ENCODE assay signal across 8 mouse cellular contexts in genomic region chr5:93092857-93093622, GRCm38 (mm10). TPM values are rescaled to one million over a fixed set of nuclear protein-coding genes. Genes with fewer than 3 reads are reported as not detected.
DNase-seq lines count a peak whose midpoint lies in the region; ATAC-seq and TF ChIP-seq lines count a peak whose summit lies in the region.

Sept11 (plus strand) TSS chr5:93093437.

- peak within 1 kb of the TSS; percentile 78 for H3K9ac ChIP-seq in lung, postnatal 0 days (replicated peaks; ENCODE audit: low read depth)

- H3K36me3 ChIP-seq in hindbrain, embryonic 10.5 days = no peaks in the 10 kb centered on the region
- H3K36me3 ChIP-seq in lung, postnatal 0 days (ENCODE audit: insufficient read depth, low read length) = no peaks in the 10 kb centered on the region

- peak; percentile 79 for ATAC-seq in frontal cortex, adult (ENCODE audit: low TSS enrichment)
- ATAC-seq in lung, postnatal 0 days = peak; percentile 92

- H3K27me3 ChIP-seq in hindbrain, embryonic 10.5 days (ENCODE audit: insufficient read depth, poor library complexity, severe bottlenecking) = no peaks in the 10 kb centered on the region
- H3K27me3 ChIP-seq in lung, postnatal 0 days (replicated peaks; ENCODE audit: insufficient read depth, low read length) = no peaks in the 10 kb centered on the region

- WGBS in hindbrain, embryonic 10.5 days = under 1% methylated on average over 63 of the region's 63 CpGs
- under 1% methylated on average over 60 of the region's 63 CpGs for WGBS in lung, postnatal 0 days

- peak within 1 kb of the TSS; percentile 92 for H3K4me2 ChIP-seq in lung, postnatal 0 days (replicated peaks; ENCODE audit: low read depth, low read length)

- peak within 1 kb of the TSS; percentile 99 for H3K27ac ChIP-seq in hindbrain, embryonic 10.5 days
- peak within 1 kb of the TSS; percentile 88 for H3K27ac ChIP-seq in lung, postnatal 0 days (ENCODE audit: low read length)

- TF ChIP-seq EP300 in lung, postnatal 0 days (IDR thresholded peaks at IDR 0.05) = no peak

- peak within 1 kb of the TSS; percentile 90 for H3K4me3 ChIP-seq in hindbrain, embryonic 10.5 days
- H3K4me3 ChIP-seq in lung, postnatal 0 days (ENCODE audit: low read depth, low read length) = peak within 1 kb of the TSS; percentile 86

- peak; percentile 71 for DNase-seq in MEL-GATA-1-ER (ENCODE audit: extremely low read depth, low read depth)
- peak; percentile 96 for DNase-seq in cerebellum, adult 8-10 months
- peak; percentile 94 for DNase-seq in hindbrain, embryonic 10.5 days (ENCODE audit: low spot score)
- peak; percentile 94 for DNase-seq in layer of hippocampus, adult 9-11 months
- peak; percentile 96 for DNase-seq in lung, postnatal 0 days (ENCODE audit: low spot score)
- DNase-seq in ovary, postnatal 14 days (ENCODE audit: low spot score) = peak; percentile 93
- DNase-seq in thymus, postnatal 14 days = peak; percentile 92

- H3K9me3 ChIP-seq in hindbrain, embryonic 10.5 days = no peaks in the 10 kb centered on the region
- no peaks in the 10 kb centered on the region for H3K9me3 ChIP-seq in lung, postnatal 0 days (ENCODE audit: low read length)

- H3K4me1 ChIP-seq in hindbrain, embryonic 10.5 days (replicated peaks) = peaks cover 54% of the 10 kb centered on the region
- H3K4me1 ChIP-seq in lung, postnatal 0 days (ENCODE audit: insufficient read depth, low read depth, low read length) = peaks cover 5% of the 10 kb centered on the region; the same call in 1 of the 2 replicates

- TF ChIP-seq CTCF in lung, postnatal 0 days (IDR thresholded peaks at IDR 0.05) = no peak; the same call in 1 of the 2 replicates

RNA-seq across cellular contexts. Expression of gene Sept11, which starts in this region (rescaled TPM):
- polyA plus RNA-seq in hindbrain, embryonic 10.5 days (2016; fragmentation: Nextera tagmentation; extraction: Ambion mirVana) = 237 and 263 TPM in 2 replicates
- 49.1 and 58.6 TPM in 2 replicates for polyA plus RNA-seq in lung, postnatal 0 days (2015; fragmentation: Nextera tagmentation; extraction: Ambion mirVana)

Comparison
In these comparisons a context has a peak if more than half of its experiments do, and no peak if none do; other contexts are left out.
1. Peak in every context shown above with its lines: DNase-seq, ATAC-seq, H3K4me3 ChIP-seq and H3K27ac ChIP-seq.